Mouse (Mus musculus) bone marrow, adult 2 months (tissue): ENCODE measurements around the gene Glipr1l1.

Experiments
- CTCF ChIP-seq: fragments of 200-500 bp; IDR thresholded peaks from 2 replicates; pipeline ENCODE4 v1.5.1; 2011; ENCODE audit warnings: low read length, control low read depth; ENCODE audit not compliant: control insufficient read depth, insufficient read depth
- POLR2A ChIP-seq: fragments of 200-500 bp; IDR thresholded peaks from 2 replicates; pipeline ENCODE4 v1.6.1; 2011; ENCODE audit warnings: low read depth, mild to moderate bottlenecking, control low read depth, low read length, borderline replicate concordance; ENCODE audit not compliant: control insufficient read depth

GRCm38 (mm10) chr10:112110401-112110800, 50.4 kb downstream of the Glipr1l1 start:
- no peak for TF ChIP-seq CTCF
- TF ChIP-seq POLR2A = no peak
